Mouse (Mus musculus) E14TG2a.4 (cell line): ENCODE data around the gene Nus1.

Experiments
- H3K27me3 ChIP-seq: 2 replicates; pipeline ENCODE4 v1.6.1; 2014; ENCODE audit warnings: low read length, control low read depth; ENCODE audit not compliant: insufficient read depth
- H3K36me3 ChIP-seq: 2 replicates; pipeline ENCODE4 v1.6.1; 2014; ENCODE audit warnings: low read length, control low read depth; ENCODE audit not compliant: insufficient read depth
- H3K4me1 ChIP-seq: replicated peaks from 2 replicates; pipeline ENCODE4 v1.6.1; 2014; ENCODE audit warnings: low read depth, low read length, control low read depth
- H3K4me3 ChIP-seq: replicated peaks from 2 replicates; pipeline ENCODE4 v1.5.1; 2014; ENCODE audit warnings: mild to moderate bottlenecking, low read length
- H3K9me3 ChIP-seq: 2 replicates; pipeline ENCODE4 v1.6.1; 2014; ENCODE audit warnings: low read length, control low read depth
- CTCF ChIP-seq: conservative IDR thresholded peaks from 2 replicates; pipeline ENCODE4 v1.5.1; 2014; ENCODE audit warnings: low read length
- NANOG ChIP-seq: IDR thresholded peaks from 2 replicates; pipeline ENCODE4 v1.6.1; 2014; ENCODE audit warnings: borderline replicate concordance, low read length, mixed read lengths
- POU5F1 ChIP-seq: IDR thresholded peaks from 2 replicates; pipeline ENCODE4 v1.6.1; 2014; ENCODE audit warnings: low read length, borderline replicate concordance

Nus1 gene

GRCm38 (mm10) chr10:52398715-52399114 is 18.6 kb upstream of the Nus1 start:
- TF ChIP-seq NANOG (no peak), POU5F1 (no peak), CTCF (no peak)
- no peaks in the 10 kb centered on the region for H3K27me3 ChIP-seq
- H3K9me3 ChIP-seq: no peaks in the 10 kb centered on the region
- no peak overlapping the region for H3K4me3 ChIP-seq
- H3K36me3 ChIP-seq: no peaks in the 10 kb centered on the region
- H3K4me1 ChIP-seq: no peaks in the 10 kb centered on the region

GRCm38 (mm10) chr10:52399722-52400121 is 17.6 kb upstream of the Nus1 start:
- H3K36me3 ChIP-seq: no peaks in the 10 kb centered on the region
- no peaks in the 10 kb centered on the region for H3K27me3 ChIP-seq
- no peak overlapping the region for H3K4me3 ChIP-seq
- H3K4me1 ChIP-seq: no peaks in the 10 kb centered on the region
- no peak for TF ChIP-seq CTCF
- TF ChIP-seq NANOG: no peak
- no peak for TF ChIP-seq POU5F1
- no peaks in the 10 kb centered on the region for H3K9me3 ChIP-seq

- H3K9me3 ChIP-seq: no peaks in the 10 kb centered on the region
- no peaks in the 10 kb centered on the region for H3K27me3 ChIP-seq
- no peak overlapping the region for H3K4me3 ChIP-seq
- no peaks in the 10 kb centered on the region for H3K36me3 ChIP-seq
- no peaks in the 10 kb centered on the region for H3K4me1 ChIP-seq
- TF ChIP-seq NANOG (no peak), CTCF (no peak), POU5F1 (no peak)
Measured at GRCm38 (mm10) chr10:52405160-52405559, 12.2 kb upstream of the Nus1 start.

GRCm38 (mm10) chr10:52407526-52407925 is 9.8 kb upstream of the Nus1 start:
- Histone ChIP-seq H3K4me1 (no peaks in the 10 kb centered on the region), H3K4me3 (no peak overlapping the region), H3K9me3 (no peaks in the 10 kb centered on the region), H3K36me3 (no peaks in the 10 kb centered on the region), H3K27me3 (no peaks in the 10 kb centered on the region)
- TF ChIP-seq POU5F1 (no peak), CTCF (no peak), NANOG (no peak)

- Histone ChIP-seq H3K4me3 (no peak overlapping the region), H3K9me3 (no peaks in the 10 kb centered on the region), H3K27me3 (peaks cover 7% of the 10 kb centered on the region; the same call in 1 of the 2 replicates), H3K4me1 (peaks cover 25% of the 10 kb centered on the region), H3K36me3 (peaks cover 10% of the 10 kb centered on the region)
- no peak for TF ChIP-seq CTCF
- TF ChIP-seq NANOG: no peak
- TF ChIP-seq POU5F1: no peak
Measured at GRCm38 (mm10) chr10:52415020-52415419, 2.3 kb upstream of the Nus1 start.

DNA sequence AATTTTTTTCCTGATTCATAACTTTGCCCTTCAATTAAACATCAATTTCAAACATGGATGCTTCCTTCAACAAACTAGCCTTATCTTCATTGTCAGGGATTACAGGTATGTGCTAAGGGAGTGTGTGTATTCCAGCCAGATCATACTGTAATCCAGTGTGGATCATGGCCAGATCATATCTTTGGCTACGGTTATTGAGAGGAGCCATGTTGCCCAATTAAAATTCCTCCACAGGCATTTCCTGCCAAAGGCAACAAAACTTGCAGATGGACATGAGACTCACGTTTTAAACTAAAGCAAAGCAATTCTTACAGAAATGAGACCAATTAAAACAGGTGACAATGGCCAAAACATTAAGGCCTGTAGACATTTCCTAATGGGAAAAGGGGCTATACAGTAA is 889 bp upstream of the Nus1 start:
- H3K36me3 ChIP-seq: peaks cover 22% of the 10 kb centered on the region
- H3K4me1 ChIP-seq: peaks cover 33% of the 10 kb centered on the region
- peaks cover 7% of the 10 kb centered on the region; the same call in 1 of the 2 replicates for H3K27me3 ChIP-seq
- TF ChIP-seq CTCF: no peak
- no peak for TF ChIP-seq NANOG
- no peak for TF ChIP-seq POU5F1
- H3K4me3 ChIP-seq: 0 out of 2 replicates have a peak overlapping the region, but pooled peaks have one; percentile 57
- H3K9me3 ChIP-seq: no peaks in the 10 kb centered on the region

DNA sequence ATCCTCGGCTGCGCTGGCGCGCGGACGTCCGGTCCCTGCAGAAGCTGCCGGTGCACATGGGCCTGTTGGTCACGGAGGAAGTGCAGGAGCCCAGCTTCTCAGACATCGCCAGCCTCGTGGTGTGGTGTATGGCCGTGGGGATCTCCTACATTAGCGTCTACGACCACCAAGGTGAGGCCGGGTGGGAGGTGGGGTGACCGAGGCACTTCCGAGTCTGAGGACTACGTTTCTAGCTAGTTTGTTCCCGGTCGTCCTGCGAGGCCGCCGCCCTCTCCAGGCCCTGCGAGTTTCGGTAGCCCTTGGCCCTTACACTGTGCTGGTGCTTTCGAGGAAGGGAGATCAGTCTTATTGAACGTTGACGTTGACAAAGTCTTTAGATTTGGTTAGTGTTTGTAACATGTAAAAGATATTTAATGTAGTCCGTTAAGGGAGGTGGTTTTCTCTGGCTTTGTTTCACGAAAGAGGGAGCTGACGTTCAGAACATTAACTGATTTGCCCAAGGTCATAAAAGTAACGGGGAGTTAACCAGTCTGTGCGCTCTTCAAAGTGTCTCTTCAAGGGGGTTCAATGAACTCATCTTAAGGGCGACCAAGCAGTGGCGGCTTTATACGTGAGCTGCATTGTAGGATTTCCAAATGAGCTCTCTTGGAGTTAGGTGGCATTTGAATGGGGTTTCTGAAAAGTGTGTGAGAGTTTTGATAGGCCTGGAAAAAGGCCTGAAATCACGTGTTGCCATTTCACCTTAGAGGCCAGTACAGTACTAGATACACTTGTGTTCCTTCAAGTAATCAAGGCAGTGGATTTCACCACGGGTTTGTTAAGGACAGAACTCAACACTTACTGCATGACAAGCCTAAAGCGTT is 882 bp downstream of the Nus1 start:
- TF ChIP-seq CTCF (no peak), POU5F1 (no peak), NANOG (no peak)
- Histone ChIP-seq H3K27me3 (peaks cover 7% of the 10 kb centered on the region; the same call in 1 of the 2 replicates), H3K9me3 (no peaks in the 10 kb centered on the region), H3K4me1 (peaks cover 45% of the 10 kb centered on the region), H3K36me3 (peaks cover 22% of the 10 kb centered on the region), H3K4me3 (peak overlapping the region; percentile 99)

- Histone ChIP-seq H3K36me3 (peaks cover 22% of the 10 kb centered on the region), H3K4me3 (peak overlapping the region; percentile 99), H3K4me1 (peaks cover 52% of the 10 kb centered on the region), H3K27me3 (peaks cover 7% of the 10 kb centered on the region; the same call in 1 of the 2 replicates), H3K9me3 (no peaks in the 10 kb centered on the region)
- no peak for TF ChIP-seq NANOG
- no peak for TF ChIP-seq CTCF
- TF ChIP-seq POU5F1: no peak
Measured at GRCm38 (mm10) chr10:52418931-52419330, 1.6 kb downstream of the Nus1 start.
